In the genomic region with DNA sequence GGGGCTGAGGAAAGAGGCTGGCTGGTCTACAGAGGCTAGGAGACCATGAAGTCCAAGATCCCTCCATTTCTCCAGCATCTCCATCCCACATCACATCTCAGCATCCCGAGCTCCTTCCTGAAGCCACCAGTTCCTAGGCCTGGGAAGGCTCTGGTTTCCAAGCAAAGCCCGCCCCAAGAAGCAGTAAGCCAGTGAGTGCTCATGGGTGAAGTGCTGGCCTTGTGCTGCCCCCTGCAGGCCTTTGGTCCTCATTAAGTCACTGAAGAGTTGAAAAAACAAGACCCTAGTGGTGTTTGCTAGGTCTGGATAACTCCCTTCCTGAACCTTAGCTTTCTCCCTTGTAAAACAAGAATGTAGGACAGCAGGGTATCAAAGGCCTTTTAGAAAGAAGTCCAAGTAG, we compare ENCODE assay signal across 9 mouse cellular contexts. TPM values are rescaled to one million over a fixed set of nuclear protein-coding genes. Genes with fewer than 3 reads are reported as not detected.
A peak's percentile ranks its signal among the peaks of the same experiment; 100 is the strongest.
DNase-seq lines count a peak whose midpoint lies in the region; ATAC-seq and TF ChIP-seq lines count a peak whose summit lies in the region.
"Had no signal": no experiment of that assay in that cellular context is flagged by ENCODE, and none has a peak within 500 bp of the region (broad histone marks: within the 10 kb centered on the region; RNA-seq: fewer than 3 reads in every experiment).

No protein-coding gene starts in this region.

- H3K4me1 ChIP-seq in hindbrain, embryonic 10.5 days (replicated peaks): peaks cover 45% of the 10 kb centered on the region
- H3K4me1 ChIP-seq in hindbrain, embryonic 13.5 days (replicated peaks): peaks cover 46% of the 10 kb centered on the region
- H3K4me1 ChIP-seq in embryonic facial prominence, embryonic 14.5 days (ENCODE audit: control insufficient read depth, insufficient read depth, low read length): peaks cover 9% of the 10 kb centered on the region
- peaks cover 20% of the 10 kb centered on the region; the same call in 1 of the 2 replicates for H3K4me1 ChIP-seq in hindbrain, postnatal 0 days (ENCODE audit: insufficient read depth, low read length)

- WGBS in hindbrain, embryonic 10.5 days: 22% methylated on average over 2 of the region's 2 CpGs
- 16% methylated on average over 2 of the region's 2 CpGs for WGBS in hindbrain, embryonic 13.5 days
- 23% methylated on average over 2 of the region's 2 CpGs for WGBS in embryonic facial prominence, embryonic 14.5 days
- WGBS in hindbrain, postnatal 0 days: 45% methylated on average over 2 of the region's 2 CpGs

- H3K36me3 ChIP-seq in hindbrain, embryonic 10.5 days: no peaks in the 10 kb centered on the region
- no peaks in the 10 kb centered on the region for H3K36me3 ChIP-seq in hindbrain, embryonic 13.5 days
- no peaks in the 10 kb centered on the region for H3K36me3 ChIP-seq in embryonic facial prominence, embryonic 14.5 days (ENCODE audit: control insufficient read depth, insufficient read depth, low read length)
- H3K36me3 ChIP-seq in hindbrain, postnatal 0 days (ENCODE audit: insufficient read depth, low read length): no peaks in the 10 kb centered on the region
- H3K36me3 ChIP-seq: limb, embryonic 15.5 days had no signal

- no peak overlapping the region for H3K9ac ChIP-seq in hindbrain, embryonic 13.5 days
- no peak overlapping the region for H3K9ac ChIP-seq in embryonic facial prominence, embryonic 14.5 days (ENCODE audit: low read depth, low read length)
- H3K9ac ChIP-seq in hindbrain, postnatal 0 days (replicated peaks; ENCODE audit: low read length): no peak overlapping the region
- H3K9ac ChIP-seq: limb, embryonic 15.5 days had no signal

- H3K4me2 ChIP-seq in hindbrain, embryonic 13.5 days: no peak overlapping the region
- H3K4me2 ChIP-seq in embryonic facial prominence, embryonic 14.5 days (ENCODE audit: low read depth, low read length): no peak overlapping the region
- H3K4me2 ChIP-seq in hindbrain, postnatal 0 days (ENCODE audit: low read depth, low read length): no peak overlapping the region
- H3K4me2 ChIP-seq: limb, embryonic 15.5 days had no signal

- peak; percentile 85 for DNase-seq in hindbrain, embryonic 10.5 days (ENCODE audit: low spot score)
- peak; percentile 78 for DNase-seq in adrenal gland, postnatal 14 days
- DNase-seq in embryonic facial prominence, embryonic 14.5 days (ENCODE audit: low spot score): peak; percentile 87
- DNase-seq in hindbrain, postnatal 0 days (ENCODE audit: low spot score): peak; percentile 88
- DNase-seq in left cerebral cortex, postnatal 14 days (ENCODE audit: low spot score in 2 of 2): peak; percentile 85 to 87
- DNase-seq in naive thymus-derived CD4-positive, alpha-beta T cell, adult 2 months (ENCODE audit: low read depth): peak; percentile 72
- DNase-seq in thymus, adult 18-20 months: peak; percentile 15 to 29

- ATAC-seq in hindbrain, embryonic 13.5 days (ENCODE audit: low FRiP score): no peak
- ATAC-seq in embryonic facial prominence, embryonic 14.5 days (ENCODE audit: low read depth): peak; percentile 42; the same call in 1 of the 2 replicates
- peak; percentile 29; the same call in 1 of the 2 replicates for ATAC-seq in hindbrain, postnatal 0 days

- H3K9me3 ChIP-seq in hindbrain, embryonic 10.5 days: no peaks in the 10 kb centered on the region
- no peaks in the 10 kb centered on the region for H3K9me3 ChIP-seq in hindbrain, embryonic 13.5 days
- H3K9me3 ChIP-seq in embryonic facial prominence, embryonic 14.5 days (ENCODE audit: control insufficient read depth, low read length): no peaks in the 10 kb centered on the region
- H3K9me3 ChIP-seq in hindbrain, postnatal 0 days (ENCODE audit: low read length): no peaks in the 10 kb centered on the region
- H3K9me3 ChIP-seq: limb, embryonic 15.5 days had no signal

- 0 out of 2 replicates have a peak overlapping the region, but pooled peaks have one; percentile 16 for H3K27ac ChIP-seq in hindbrain, embryonic 10.5 days
- no peak overlapping the region for H3K27ac ChIP-seq in hindbrain, embryonic 13.5 days
- no peak overlapping the region for H3K27ac ChIP-seq in embryonic facial prominence, embryonic 14.5 days (replicated peaks; ENCODE audit: low read depth, low read length)
- no peak overlapping the region for H3K27ac ChIP-seq in hindbrain, postnatal 0 days
- H3K27ac ChIP-seq: limb, embryonic 15.5 days had no signal

- TF ChIP-seq CTCF in hindbrain, postnatal 0 days (IDR thresholded peaks at IDR 0.05; ENCODE audit: low read depth): peak; percentile 79

- intact Hi-C loops in left cerebral cortex, postnatal 14 days (cut with DNase I): no loop called here

- H3K4me3 ChIP-seq in hindbrain, embryonic 10.5 days: no peak overlapping the region
- H3K4me3 ChIP-seq in hindbrain, embryonic 13.5 days: no peak overlapping the region
- no peak overlapping the region for H3K4me3 ChIP-seq in embryonic facial prominence, embryonic 14.5 days (ENCODE audit: low read depth, low read length)
- H3K4me3 ChIP-seq in hindbrain, postnatal 0 days (ENCODE audit: low read length): no peak overlapping the region
- H3K4me3 ChIP-seq: limb, embryonic 15.5 days had no signal

- H3K27me3 ChIP-seq in hindbrain, embryonic 10.5 days (ENCODE audit: insufficient read depth, poor library complexity, severe bottlenecking): peaks cover 19% of the 10 kb centered on the region
- peaks cover 5% of the 10 kb centered on the region; the same call in 1 of the 2 replicates for H3K27me3 ChIP-seq in hindbrain, embryonic 13.5 days
- peaks cover 9% of the 10 kb centered on the region for H3K27me3 ChIP-seq in embryonic facial prominence, embryonic 14.5 days (replicated peaks; ENCODE audit: control insufficient read depth, insufficient read depth, low read length)
- no peaks in the 10 kb centered on the region for H3K27me3 ChIP-seq in hindbrain, postnatal 0 days (ENCODE audit: insufficient read depth, low read length)

RNA-seq across cellular contexts. Expression of a gene that starts 35.5 kb away (rescaled TPM):
- 1,078 and 1,182 TPM in 2 replicates for polyA plus RNA-seq in hindbrain, embryonic 10.5 days (2016; fragmentation: Nextera tagmentation; extraction: Ambion mirVana)
- polyA plus RNA-seq in hindbrain, embryonic 13.5 days (2015; fragmentation: Nextera tagmentation; extraction: Ambion mirVana): 917 and 923 TPM in 2 replicates
- 1,575 and 2,047 TPM in 2 replicates for total RNA-seq in adrenal gland, postnatal 14 days (2021)
- polyA plus RNA-seq in embryonic facial prominence, embryonic 14.5 days (2014; fragmentation: Nextera tagmentation; extraction: Ambion mirVana): 1,887 and 1,994 TPM in 2 replicates
- 2,832 and 4,239 TPM in 2 replicates for total RNA-seq in hindbrain, postnatal 0 days (2014; rRNA removed)
- 1,070 and 1,080 TPM in 2 replicates for polyA plus RNA-seq in hindbrain, postnatal 0 days (2015; fragmentation: Nextera tagmentation; extraction: Ambion mirVana)
- 1,000 to 10,000 TPM; 1,411 to 1,467 TPM for total RNA-seq in left cerebral cortex, postnatal 14 days (2021)

Comparison
In these comparisons a context has a peak if more than half of its experiments do, and no peak if none do; other contexts are left out.
1. DNase-seq: peak in every context shown above with its lines; median percentile 88 in hindbrain, postnatal 0 days; 87 in embryonic facial prominence, embryonic 14.5 days; 86 in left cerebral cortex, postnatal 14 days; 85 in hindbrain, embryonic 10.5 days; 78 in adrenal gland, postnatal 14 days; 72 in naive thymus-derived CD4-positive, alpha-beta T cell, adult 2 months; 22 in thymus, adult 18-20 months.